Mouse (Mus musculus) liver, postnatal 0 days (tissue): ENCODE measurements at regions not wholly inside any gene's neighbourhood (a gene's known extent, or its start where the extent isn't known, plus 50 kb on each side); places are given as distances from the start of the nearest gene placed in this dataset.

ENCODE experiments used
- ATAC-seq: fragments of 200-750 bp; cut with Nextera tagmentation; 2 replicates; pipeline ENCODE4 v1.8.0; 2017; ENCODE audit warnings: mild to moderate bottlenecking, moderate library complexity
- DNase-seq: peaks from one replicate; pipeline ENCODE4 v3.0.0-alpha.2; 2016
- H3K27ac ChIP-seq: fragments of 300-500 bp; sonication (generic); 2 replicates; pipeline ENCODE4 v1.5.1; 2014; ENCODE audit warnings: antibody characterized with exemption, moderate library complexity, mild to moderate bottlenecking, low read depth
- H3K27me3 ChIP-seq: fragments of 300-500 bp; sonication (generic); 2 replicates; pipeline ENCODE4 v1.6.1; 2014; ENCODE audit warnings: low read length, control low read depth, mixed read lengths; ENCODE audit not compliant: insufficient read depth
- H3K36me3 ChIP-seq: fragments of 300-500 bp; sonication (generic); replicated peaks from 2 replicates; pipeline ENCODE4 v1.6.1; 2014; ENCODE audit warnings: mild to moderate bottlenecking, control low read depth, low read length, moderate library complexity, mixed read lengths; ENCODE audit not compliant: insufficient read depth
- H3K4me1 ChIP-seq: fragments of 300-500 bp; sonication (generic); 2 replicates; pipeline ENCODE4 v1.6.1; 2014; ENCODE audit warnings: antibody characterized with exemption, mild to moderate bottlenecking, control low read depth; ENCODE audit not compliant: insufficient read depth
- H3K4me2 ChIP-seq: fragments of 300-500 bp; sonication (generic); 2 replicates; pipeline ENCODE4 v1.6.1; 2014; ENCODE audit warnings: low read depth, mild to moderate bottlenecking, low read length, moderate library complexity, mixed read lengths
- H3K4me3 ChIP-seq: fragments of 300-500 bp; sonication (generic); 2 replicates; pipeline ENCODE4 v1.5.1; 2014; ENCODE audit warnings: low read depth, low read length
- H3K9ac ChIP-seq: fragments of 300-500 bp; sonication (generic); replicated peaks from 2 replicates; pipeline ENCODE4 v1.6.1; 2014; ENCODE audit warnings: mild to moderate bottlenecking, moderate library complexity
- H3K9me3 ChIP-seq: fragments of 300-500 bp; sonication (generic); 2 replicates; pipeline ENCODE4 v1.6.1; 2016; ENCODE audit warnings: mild to moderate bottlenecking, control low read depth, low read length, mixed read lengths
- CTCF ChIP-seq: sonication (generic); IDR thresholded peaks from 2 replicates; pipeline ENCODE4 v1.5.1; 2016; ENCODE audit warnings: antibody characterized with exemption, low read depth
- EP300 ChIP-seq: IDR thresholded peaks from 2 replicates; pipeline ENCODE4 v1.6.1; 2016; ENCODE audit warnings: antibody characterized with exemption, low read depth, mild to moderate bottlenecking
- WGBS: fragments of 180-500 bp; shearing (Covaris S2); extraction: QIAGEN DNeasy Blood & Tissue Kit; methylation state at CpG from one replicate; pipeline ENCODE4 v1.1.7; 2014; ENCODE audit not compliant: insufficient replicate concordance; 5-methylcytosine and 5-hydroxymethylcytosine counted together

- no peaks in the 10 kb centered on the region for H3K9me3 ChIP-seq
- no peaks in the 10 kb centered on the region for H3K27me3 ChIP-seq
- DNase-seq: no peak
- no peak overlapping the region for H3K4me2 ChIP-seq
- H3K4me1 ChIP-seq: no peaks in the 10 kb centered on the region
- H3K4me3 ChIP-seq: no peak overlapping the region
- H3K36me3 ChIP-seq: no peaks in the 10 kb centered on the region
- TF ChIP-seq CTCF (peak; percentile 74), EP300 (no peak)
- WGBS: 43% methylated on average over 2 of the region's 2 CpGs
- H3K9ac ChIP-seq: no peak overlapping the region
- no peak for ATAC-seq
- H3K27ac ChIP-seq: no peak overlapping the region
Observed at GRCm38 (mm10) chr9:92769528-92769927, 227.5 kb downstream of the Plod2 start.

DNA sequence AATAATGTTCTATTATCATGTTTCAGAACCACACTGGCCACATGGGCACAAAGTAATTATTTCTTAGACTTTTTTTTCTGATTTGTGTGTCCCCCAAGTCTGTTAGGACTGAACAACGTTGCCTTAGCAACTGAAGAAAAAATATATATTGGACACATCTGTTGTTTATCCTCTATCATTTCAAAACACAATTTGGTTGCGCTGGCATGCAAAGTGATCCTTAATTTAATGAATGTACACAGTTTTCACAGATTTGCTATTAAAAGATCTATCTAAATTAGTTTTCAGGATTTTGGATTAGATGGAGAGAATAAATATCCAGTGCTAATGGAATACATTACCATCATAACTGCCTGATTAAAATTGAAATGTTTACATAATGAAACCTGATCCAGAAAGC is 229.0 kb downstream of the Plod2 start:
- H3K4me3 ChIP-seq: no peak overlapping the region
- H3K9me3 ChIP-seq: no peaks in the 10 kb centered on the region
- H3K9ac ChIP-seq: no peak overlapping the region
- DNase-seq (no peak), ATAC-seq (no peak)
- no peak overlapping the region for H3K4me2 ChIP-seq
- H3K27ac ChIP-seq: no peak overlapping the region
- H3K27me3 ChIP-seq: no peaks in the 10 kb centered on the region
- TF ChIP-seq EP300 (no peak), CTCF (no peak)
- no peaks in the 10 kb centered on the region for H3K36me3 ChIP-seq
- WGBS: 77% methylated on average over 2 of the region's 2 CpGs
- no peaks in the 10 kb centered on the region for H3K4me1 ChIP-seq

DNA sequence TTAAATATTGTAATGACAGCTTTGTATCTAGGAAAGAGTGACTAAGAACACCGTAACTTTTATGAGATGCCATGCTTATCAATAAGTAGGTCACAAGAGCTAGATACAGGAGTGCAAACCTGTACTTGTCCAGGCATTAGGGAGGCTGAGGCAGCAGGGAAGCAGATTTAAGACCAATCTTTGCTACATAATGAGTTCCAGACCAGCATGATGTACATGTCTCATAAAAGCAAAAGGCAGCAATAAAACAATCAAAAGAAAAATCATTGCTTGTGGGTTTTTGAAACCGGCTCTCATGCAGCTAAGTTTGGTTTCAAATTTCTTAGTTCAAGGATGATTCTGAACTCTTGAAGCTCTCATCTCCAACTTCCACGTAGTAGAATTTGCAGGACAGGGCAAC is 229.7 kb downstream of the Plod2 start:
- Histone ChIP-seq H3K27ac (no peak overlapping the region), H3K36me3 (no peaks in the 10 kb centered on the region), H3K4me1 (no peaks in the 10 kb centered on the region), H3K4me2 (no peak overlapping the region), H3K9me3 (no peaks in the 10 kb centered on the region), H3K9ac (no peak overlapping the region), H3K27me3 (no peaks in the 10 kb centered on the region), H3K4me3 (no peak overlapping the region)
- DNase-seq (no peak), ATAC-seq (no peak)
- 65% methylated on average over 3 of the region's 3 CpGs for WGBS
- TF ChIP-seq EP300 (no peak), CTCF (no peak)

- Histone ChIP-seq H3K4me3 (no peak overlapping the region), H3K36me3 (no peaks in the 10 kb centered on the region), H3K27ac (no peak overlapping the region), H3K9me3 (no peaks in the 10 kb centered on the region), H3K27me3 (no peaks in the 10 kb centered on the region), H3K9ac (no peak overlapping the region), H3K4me1 (no peaks in the 10 kb centered on the region), H3K4me2 (no peak overlapping the region)
- no peak for TF ChIP-seq CTCF
- TF ChIP-seq EP300: no peak
- ATAC-seq (no peak), DNase-seq (no peak)
Observed at GRCm38 (mm10) chr9:92782922-92783454, 241.0 kb downstream of the Plod2 start.

- Histone ChIP-seq H3K4me2 (no peak overlapping the region), H3K36me3 (no peaks in the 10 kb centered on the region), H3K4me3 (no peak overlapping the region), H3K27ac (no peak overlapping the region), H3K27me3 (no peaks in the 10 kb centered on the region), H3K9me3 (no peaks in the 10 kb centered on the region), H3K9ac (no peak overlapping the region), H3K4me1 (no peaks in the 10 kb centered on the region)
- WGBS: 34% methylated on average over 1 of the region's 1 CpGs
- TF ChIP-seq EP300: no peak
- TF ChIP-seq CTCF: no peak
- DNase-seq: no peak
- no peak for ATAC-seq
Observed at GRCm38 (mm10) chr9:92799695-92800094, 257.7 kb downstream of the Plod2 start.

- Histone ChIP-seq H3K36me3 (no peaks in the 10 kb centered on the region), H3K4me1 (no peaks in the 10 kb centered on the region), H3K4me3 (no peak overlapping the region), H3K27ac (no peak overlapping the region), H3K27me3 (no peaks in the 10 kb centered on the region), H3K9ac (no peak overlapping the region), H3K9me3 (no peaks in the 10 kb centered on the region), H3K4me2 (no peak overlapping the region)
- DNase-seq (no peak), ATAC-seq (no peak)
- no peak for TF ChIP-seq CTCF
- TF ChIP-seq EP300: no peak
Observed at GRCm38 (mm10) chr9:92809469-92809868, 267.4 kb downstream of the Plod2 start.

DNA sequence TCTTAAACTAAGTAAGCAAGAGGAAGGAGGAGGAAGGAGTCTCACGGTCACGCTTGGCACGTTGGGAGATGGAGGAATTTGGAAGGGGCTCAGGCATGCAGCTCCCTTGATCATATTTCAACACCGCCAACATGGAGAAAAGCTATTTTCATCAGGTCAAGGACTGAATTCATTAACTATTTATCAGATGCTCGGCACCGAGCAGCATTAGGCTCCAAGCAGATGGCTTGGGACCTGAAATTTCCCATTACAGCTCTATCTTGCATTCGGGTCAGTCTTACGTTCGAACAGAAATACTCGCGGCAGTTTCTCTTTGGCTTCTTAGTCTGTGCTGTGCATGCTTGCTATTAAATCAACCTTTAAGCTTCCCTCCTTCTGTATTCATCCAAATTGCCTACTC is 278.7 kb downstream of the Plod2 start:
- Histone ChIP-seq H3K9me3 (no peaks in the 10 kb centered on the region), H3K27me3 (no peaks in the 10 kb centered on the region), H3K9ac (no peak overlapping the region), H3K4me3 (no peak overlapping the region), H3K4me1 (no peaks in the 10 kb centered on the region), H3K36me3 (no peaks in the 10 kb centered on the region), H3K4me2 (no peak overlapping the region), H3K27ac (no peak overlapping the region)
- WGBS: 77% methylated on average over 11 of the region's 11 CpGs
- TF ChIP-seq EP300: no peak
- no peak for TF ChIP-seq CTCF
- ATAC-seq (no peak), DNase-seq (no peak)
